Mouse (Mus musculus) R1 (cell line): ENCODE data around the gene Arl1.

Experiments used
- DNase-seq: peaks from one replicate; pipeline ENCODE4 v3.0.0-alpha.2; 2018; ENCODE audit warnings: low read depth, low spot score

Gene Arl1

DNA sequence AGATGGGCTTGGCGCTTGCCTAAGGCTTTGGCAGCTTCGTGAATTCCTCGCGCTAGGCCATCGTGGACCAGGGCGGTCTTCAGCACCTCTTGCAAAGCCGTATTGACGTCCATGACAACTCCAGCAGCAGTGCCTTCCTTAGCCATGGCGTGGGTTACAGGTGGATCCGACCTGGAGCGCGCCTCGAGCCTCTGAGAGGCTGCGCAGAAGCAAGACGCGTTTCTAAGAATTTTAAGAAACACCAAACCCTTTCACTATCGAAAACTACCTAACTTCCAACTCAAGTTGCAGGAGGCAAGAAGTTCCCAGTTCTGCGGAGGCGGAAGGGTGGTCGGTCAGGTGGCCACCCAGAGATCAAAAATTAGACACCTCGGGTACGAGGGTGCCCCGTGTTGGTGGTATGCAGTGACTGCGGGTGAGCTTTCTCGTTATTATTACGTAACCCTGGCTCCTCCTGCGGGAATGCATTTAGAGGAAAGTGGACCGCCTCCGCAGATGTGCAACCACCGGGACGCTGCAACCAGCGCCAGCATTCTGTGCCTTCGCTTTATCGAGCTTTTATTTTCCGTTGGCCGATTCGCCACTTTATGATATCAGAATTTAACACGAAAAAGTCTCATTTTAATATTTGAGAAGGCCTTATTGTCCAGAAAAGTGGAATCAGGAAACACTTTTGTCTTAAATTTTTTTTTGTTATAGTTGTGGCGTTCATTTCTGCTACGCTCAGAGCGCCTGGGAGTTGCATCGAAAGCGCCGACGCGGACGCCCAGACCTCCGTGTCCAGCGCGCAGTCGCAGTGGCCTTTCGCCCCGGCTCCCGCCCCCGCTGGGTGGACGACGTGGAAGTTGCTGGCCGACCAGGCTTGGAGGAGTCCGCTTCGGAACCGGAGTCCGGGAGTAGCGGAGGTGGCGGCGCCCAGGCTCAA, at the start of gene Arl1:
Arl1 (plus strand) TSS at position 288 of the 925 bp plus-strand sequence.
- peak; percentile 92 for DNase-seq

DNA sequence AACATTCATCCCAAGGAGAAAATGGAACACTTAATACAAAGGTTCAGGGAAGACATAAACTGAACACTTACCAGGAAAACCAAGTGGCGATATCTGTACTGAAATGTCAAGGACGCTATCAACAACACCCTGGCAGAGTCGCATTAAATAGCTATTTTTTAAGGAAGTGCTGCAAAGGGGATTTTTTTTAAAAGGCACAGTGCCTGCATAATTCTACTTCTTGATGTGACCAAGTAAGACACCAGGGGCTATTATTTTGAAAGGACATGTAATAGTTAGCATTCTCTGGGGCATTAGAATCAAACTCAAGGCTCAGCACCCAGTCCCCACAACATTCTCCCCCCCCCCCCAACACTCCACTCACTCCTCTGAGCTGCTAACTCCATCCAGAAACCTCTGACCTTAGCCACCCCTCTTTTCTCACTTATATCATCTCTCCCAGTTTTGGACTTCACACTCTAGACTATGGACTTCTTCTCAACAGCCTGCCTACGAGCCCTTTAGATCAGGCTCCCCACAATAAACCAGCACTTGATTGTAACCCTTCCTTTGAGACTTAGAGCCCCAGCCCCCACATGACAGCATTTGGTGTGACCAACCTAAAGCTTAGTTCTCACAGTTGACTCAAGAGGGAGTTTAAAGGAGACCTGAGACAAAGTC, 47.6 kb upstream of the Arl1 start:
- DNase-seq, result no peak

GRCm38 (mm10) chr10:88684925-88685324, 45.7 kb upstream of the Arl1 start, which contains the start of gene Spic:
TSS of gene Spic (minus strand) at chr10:88685015.
- DNase-seq, result peak; percentile 95

- no peak for DNase-seq
These were observed 29.7 kb upstream of the Arl1 start for GRCm38 (mm10) chr10:88700938-88701337.

DNA sequence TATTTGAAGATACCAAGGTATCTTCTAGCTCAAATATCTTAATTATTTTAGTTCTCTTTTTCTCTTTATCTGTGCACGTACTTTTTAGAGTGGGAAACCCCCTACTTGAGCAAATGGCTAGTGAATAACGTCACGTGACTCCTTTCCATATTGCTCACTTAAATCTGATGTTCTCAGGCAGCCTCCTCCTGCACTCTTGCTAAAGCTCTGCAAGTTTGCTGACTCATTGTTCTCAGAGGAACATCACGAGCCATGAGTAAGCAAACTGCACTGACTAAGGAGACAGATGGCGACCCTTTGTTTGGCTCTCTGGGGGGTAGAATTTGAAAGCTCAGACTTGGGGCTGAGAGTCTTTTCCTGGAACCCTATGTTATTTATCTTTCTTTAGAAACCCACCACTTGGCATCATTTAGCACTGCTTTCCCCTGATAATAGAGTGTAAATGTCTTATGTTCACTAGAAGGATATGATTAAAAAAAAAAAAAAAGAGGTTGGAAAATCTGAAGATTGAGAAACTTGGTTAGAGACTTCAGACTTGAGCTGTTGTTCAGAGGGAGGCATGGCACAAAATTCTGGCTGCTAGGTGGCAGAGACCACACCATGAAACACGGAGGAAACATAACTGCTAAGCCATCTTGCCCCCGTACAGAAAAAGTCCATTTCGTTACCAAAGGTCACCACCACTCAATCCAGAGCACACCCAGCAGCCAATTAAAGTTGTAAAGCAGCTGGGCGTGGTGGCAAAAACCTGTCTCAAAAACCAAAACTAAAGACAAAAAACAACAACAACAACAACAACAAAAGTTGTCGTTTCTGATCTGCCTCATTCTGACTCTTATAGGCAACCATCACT, 21.8 kb upstream of the Arl1 start:
- peak; percentile 95 for DNase-seq

- DNase-seq, result no peak
These were observed 18.3 kb upstream of the Arl1 start for GRCm38 (mm10) chr10:88712359-88712758.

DNA sequence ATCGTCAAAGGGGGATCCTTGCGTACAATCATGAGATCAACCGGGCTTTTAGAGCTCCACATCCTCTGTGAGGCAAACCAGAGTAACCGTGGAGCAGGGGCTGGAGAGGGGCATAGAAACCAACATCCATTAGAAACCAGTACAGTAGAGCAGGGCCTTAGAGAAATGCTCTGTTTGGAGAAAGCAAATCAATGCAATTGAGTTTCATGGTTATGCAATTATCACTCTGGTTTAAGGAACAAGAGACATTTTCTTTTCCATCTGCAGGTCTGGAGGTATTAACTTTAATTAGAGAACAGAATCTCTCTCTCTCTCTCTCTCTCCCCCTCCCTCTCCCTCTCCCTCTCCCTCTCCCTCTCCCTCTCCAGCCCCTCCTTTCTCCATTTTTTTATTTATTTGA, 15.9 kb upstream of the Arl1 start:
- DNase-seq, result no peak

GRCm38 (mm10) chr10:88715621-88716020, 15.0 kb upstream of the Arl1 start:
- no peak for DNase-seq

GRCm38 (mm10) chr10:88716986-88717755, 13.5 kb upstream of the Arl1 start:
- peak; percentile 81 for DNase-seq

GRCm38 (mm10) chr10:88717756-88718025, 13.0 kb upstream of the Arl1 start:
- no peak for DNase-seq

- DNase-seq, result no peak
These were observed 11.0 kb upstream of the Arl1 start for GRCm38 (mm10) chr10:88719618-88720017.

DNA sequence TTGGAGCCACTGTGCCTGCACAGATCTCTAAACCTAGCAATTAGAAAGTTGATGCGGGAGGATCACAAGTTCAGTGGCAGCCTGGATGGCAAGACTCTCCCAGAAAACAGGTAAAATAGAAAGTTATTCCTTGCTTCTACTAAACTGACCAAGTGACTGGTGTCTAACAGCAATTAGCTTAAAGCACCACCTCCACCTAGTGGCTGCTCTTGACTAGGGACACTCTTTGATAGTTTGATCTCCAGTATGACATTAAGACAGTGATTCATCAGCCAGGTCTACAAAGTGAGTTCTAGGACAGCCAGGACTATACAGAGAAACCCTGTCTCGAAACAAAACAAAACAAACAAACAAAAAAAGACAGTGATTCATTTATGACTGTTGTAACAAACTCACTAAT, 5.3 kb upstream of the Arl1 start:
- peak; percentile 75 for DNase-seq

DNA sequence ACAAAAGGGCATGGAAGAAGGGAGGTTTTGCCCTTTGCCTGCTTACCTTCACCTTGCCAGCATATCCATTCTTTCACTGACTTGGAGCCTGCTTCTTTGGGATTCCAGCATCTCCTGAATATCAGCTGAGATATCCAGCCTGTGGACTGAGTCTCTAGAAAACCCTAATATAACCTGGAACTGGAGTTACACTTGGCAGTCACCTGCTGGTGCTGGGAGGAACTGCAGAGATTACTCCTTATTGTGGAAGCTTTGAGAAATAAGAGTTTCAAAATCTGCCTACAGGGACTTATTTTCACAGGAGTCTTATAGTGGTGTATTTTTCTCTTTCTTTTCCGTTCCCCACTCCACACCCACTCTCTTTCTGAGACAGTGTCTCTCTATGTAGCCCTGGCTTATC, 3.5 kb upstream of the Arl1 start:
- peak; percentile 74 for DNase-seq

GRCm38 (mm10) chr10:88728166-88728565, 2.5 kb upstream of the Arl1 start:
- no peak for DNase-seq

DNA sequence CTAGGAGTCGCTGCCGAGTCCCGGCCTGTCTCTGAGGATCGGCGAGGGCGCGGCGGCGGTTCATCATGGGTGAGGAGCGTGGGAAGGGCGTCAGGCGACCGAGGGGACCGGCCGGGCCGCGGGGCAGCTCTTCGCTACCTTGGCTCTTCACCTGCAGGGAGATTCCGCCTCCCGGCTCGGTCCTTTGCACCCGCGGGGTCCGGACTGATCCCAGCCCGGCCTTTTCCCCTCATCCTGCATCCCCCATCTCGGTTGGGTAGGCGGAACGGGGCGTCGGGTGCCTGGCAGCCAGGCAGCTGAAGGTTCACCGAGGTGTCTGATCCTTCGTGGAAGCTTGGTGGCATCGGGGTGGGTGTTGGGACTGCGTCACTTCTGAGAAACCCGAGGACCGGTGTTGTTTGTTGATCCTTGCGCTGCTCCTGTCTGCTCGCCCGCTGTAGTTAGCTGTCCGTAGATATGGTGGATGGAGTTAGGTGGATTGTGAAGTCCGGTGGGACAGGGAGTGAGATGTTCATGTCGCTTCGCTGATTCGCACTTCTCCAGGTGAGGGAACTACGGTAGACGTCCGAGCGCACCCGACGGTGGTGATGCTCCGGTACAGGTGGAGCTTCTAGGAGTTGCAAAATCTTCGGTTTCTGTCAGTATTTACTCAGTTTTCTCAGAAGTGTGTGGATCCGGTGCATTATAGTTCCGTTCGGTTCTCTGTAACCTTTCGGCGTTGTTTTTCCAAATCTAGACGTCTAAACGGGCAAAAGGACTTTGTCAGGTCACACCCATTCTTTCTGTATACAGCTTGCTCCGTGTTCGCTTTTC, 1.0 kb downstream of the Arl1 start:
- peak; percentile 58 for DNase-seq

DNA sequence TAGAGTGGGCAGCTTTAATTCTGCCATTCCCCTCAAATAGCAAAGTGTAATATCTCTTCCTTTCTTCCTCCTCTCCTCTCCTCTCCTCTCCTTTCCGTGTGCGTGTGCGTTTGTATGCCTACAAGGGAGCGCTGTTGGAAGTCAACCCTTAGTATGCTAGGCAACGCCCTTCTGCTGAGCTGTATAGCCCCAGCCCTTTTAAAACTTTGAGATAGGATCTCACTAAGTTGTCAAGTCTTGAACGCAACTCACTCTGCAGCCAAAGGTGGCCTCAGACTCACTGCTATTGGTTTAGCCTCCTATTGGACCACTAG, 1.6 kb downstream of the Arl1 start:
- DNase-seq, result peak; percentile 63

DNA sequence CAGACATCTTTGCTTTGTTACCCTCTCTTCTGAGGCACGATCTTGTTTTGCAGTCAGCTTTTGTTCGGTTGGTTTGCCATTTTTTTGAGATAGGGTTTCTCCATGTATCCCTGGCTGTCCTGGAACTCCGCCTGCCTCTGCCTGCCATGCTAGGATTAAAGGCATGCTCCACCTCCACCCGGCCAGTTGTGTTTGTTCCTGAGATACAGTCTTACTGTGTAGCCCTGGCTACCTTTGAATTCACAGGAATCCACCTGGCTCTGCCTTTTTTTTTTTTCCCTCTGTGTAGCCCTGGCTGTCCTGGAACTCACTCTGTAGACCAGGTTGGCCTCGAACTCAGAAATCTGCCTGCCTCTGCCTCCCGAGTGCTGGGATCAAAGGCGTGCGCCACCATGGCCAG, 8.4 kb downstream of the Arl1 start:
- peak; percentile 14 for DNase-seq

GRCm38 (mm10) chr10:88739818-88740217, 9.2 kb downstream of the Arl1 start:
- no peak for DNase-seq

DNA sequence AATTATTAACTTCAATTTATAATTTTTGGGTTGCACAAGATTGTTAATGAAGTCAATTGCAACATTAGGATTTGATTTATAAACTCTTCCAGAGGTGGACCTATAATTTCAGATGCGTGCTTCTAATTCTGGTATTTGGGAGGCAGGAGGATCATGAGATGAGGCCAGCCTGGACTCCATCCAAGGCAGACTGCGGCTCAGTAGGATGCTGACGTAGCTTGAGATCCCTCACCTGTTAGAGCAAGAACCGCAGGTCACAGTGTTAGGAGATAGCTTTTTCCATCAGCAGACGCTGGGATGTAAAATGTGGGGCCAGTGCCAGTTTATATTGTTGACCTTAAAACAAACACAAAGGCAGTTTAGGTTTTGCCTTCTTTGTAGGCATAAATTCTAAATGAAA, 10.1 kb downstream of the Arl1 start:
- no peak for DNase-seq

DNA sequence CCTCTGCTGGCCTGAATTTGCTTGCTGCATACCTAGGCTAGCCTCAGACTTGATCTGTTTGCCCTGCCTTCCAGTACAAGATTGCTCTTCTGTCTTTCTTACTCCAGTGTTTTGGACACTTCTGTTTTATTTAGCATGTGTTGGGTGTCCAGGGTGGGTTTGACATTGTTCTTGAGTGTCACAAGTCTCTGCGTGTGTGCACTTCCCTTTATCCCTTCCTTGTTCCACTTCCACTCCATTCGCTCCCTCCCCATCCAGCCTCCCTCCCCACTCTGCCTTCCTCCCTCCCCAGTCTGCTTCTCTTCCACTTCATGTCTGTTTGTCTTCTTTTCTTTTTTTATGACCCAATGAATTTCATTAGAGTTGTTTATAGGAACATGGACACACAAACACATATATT, 10.8 kb downstream of the Arl1 start:
- DNase-seq, result no peak
